Mouse (Mus musculus) heart, postnatal 0 days (tissue): ENCODE measurements around the gene Elk4.

ENCODE experiments used
- CTCF ChIP-seq: IDR thresholded peaks from 2 replicates; pipeline ENCODE4 v1.5.1; 2016; ENCODE audit warnings: antibody characterized with exemption, control low read depth, low read depth
- EP300 ChIP-seq: IDR thresholded peaks from 2 replicates; pipeline ENCODE4 v1.6.1; 2016; ENCODE audit warnings: antibody characterized with exemption, low read depth

- TF ChIP-seq CTCF: no peak
- no peak for TF ChIP-seq EP300
Measured at GRCm38 (mm10) chr1:132012861-132013260, 5.5 kb downstream of the Elk4 start.
